Mouse (Mus musculus) midbrain, embryonic 11.5 days (tissue): Measurements from ENCODE around the gene Kif9. TPM values are rescaled to one million over a fixed set of nuclear protein-coding genes. Genes with fewer than 3 reads are reported as not detected.

ENCODE experiments used
- polyA plus RNA-seq: library from polyadenylated mRNA; unstranded; fragments of >200 nt; fragmentation: Nextera tagmentation; extraction: Ambion mirVana; gene quantifications from 2 replicates; pipeline ENCODE4 v1.2.1, GENCODE M21; 2014

Gene Kif9
- polyA plus RNA-seq, 1 experiment from 2014 or later: 1.3 TPM

Other genes with a start within 250 kb of the Kif9 start
- 12.9 and 14.2 TPM in 2 replicates for gene Cspg5, start 233.2 kb upstream of the Kif9 start, polyA plus RNA-seq
- gene Elp6, start 171.8 kb upstream of the Kif9 start, polyA plus RNA-seq: 32.8 and 40.2 TPM in 2 replicates
- 19.2 and 24.9 TPM in 2 replicates for gene Scap, start 143.7 kb upstream of the Kif9 start, polyA plus RNA-seq
- 12.9 and 13.8 TPM in 2 replicates for gene Ptpn23, start 68.7 kb upstream of the Kif9 start, polyA plus RNA-seq
- gene Ngp, start 57.2 kb upstream of the Kif9 start, polyA plus RNA-seq: 0.18 and 0.55 TPM in 2 replicates
- 8.5 and 8.6 TPM in 2 replicates for gene Klhl18, start 264 bp upstream of the Kif9 start, polyA plus RNA-seq
- 49.1 and 54.5 TPM in 2 replicates for gene Setd2, start 55.6 kb downstream of the Kif9 start, polyA plus RNA-seq
- 20.7 and 22.8 TPM in 2 replicates for gene Nradd, start 147.5 kb downstream of the Kif9 start, polyA plus RNA-seq
- gene Nbeal2, start 177.2 kb downstream of the Kif9 start, polyA plus RNA-seq: 1.1 and 1.6 TPM in 2 replicates
- 135 and 144 TPM in 2 replicates for gene Ccdc12, start 179.5 kb downstream of the Kif9 start, polyA plus RNA-seq